Mouse (Mus musculus) CD4-positive, CD25-positive, alpha-beta regulatory T cell, adult 4 months (primary cell): ENCODE measurements around the gene Tns4. TPM values are rescaled to one million over a fixed set of nuclear protein-coding genes. Genes with fewer than 3 reads are reported as not detected.
A peak's percentile ranks its signal among the peaks of the same experiment; 100 is the strongest.

Source experiments
- ATAC-seq: one replicate; pipeline ENCODE4 v1.8.0; 2017
- polyA plus RNA-seq, 2 experiments: library from polyadenylated mRNA; unstranded; fragments of 100-300 nt; shearing (Covaris generic); gene quantifications; one replicate each; pipeline ENCODE4 v1.2.1; 2017

The Tns4 gene
- polyA plus RNA-seq, 2 experiments from 2014 or later, result 0.35 TPM; not detected in 1

DNA sequence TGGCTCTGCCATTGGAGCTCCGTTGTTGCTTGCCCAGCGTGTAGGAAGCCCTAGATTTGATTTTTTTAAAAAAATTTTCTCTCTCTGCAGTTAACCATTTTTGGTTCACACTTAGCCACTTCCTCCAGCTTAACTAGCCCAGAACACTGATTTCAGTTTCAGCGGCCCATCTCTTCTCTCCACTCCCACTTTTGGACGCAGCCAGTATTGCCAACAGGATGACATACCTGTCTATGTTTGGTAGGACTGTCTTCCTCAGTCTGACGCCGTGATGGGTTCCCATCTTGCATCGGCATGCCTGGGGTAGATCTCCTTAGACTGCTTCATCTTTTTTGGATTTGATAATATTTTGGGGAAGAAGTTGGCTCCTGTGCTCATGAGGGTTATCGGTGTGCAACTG lies 1.3 kb upstream of the Tns4 start:
- ATAC-seq, result no peak

DNA sequence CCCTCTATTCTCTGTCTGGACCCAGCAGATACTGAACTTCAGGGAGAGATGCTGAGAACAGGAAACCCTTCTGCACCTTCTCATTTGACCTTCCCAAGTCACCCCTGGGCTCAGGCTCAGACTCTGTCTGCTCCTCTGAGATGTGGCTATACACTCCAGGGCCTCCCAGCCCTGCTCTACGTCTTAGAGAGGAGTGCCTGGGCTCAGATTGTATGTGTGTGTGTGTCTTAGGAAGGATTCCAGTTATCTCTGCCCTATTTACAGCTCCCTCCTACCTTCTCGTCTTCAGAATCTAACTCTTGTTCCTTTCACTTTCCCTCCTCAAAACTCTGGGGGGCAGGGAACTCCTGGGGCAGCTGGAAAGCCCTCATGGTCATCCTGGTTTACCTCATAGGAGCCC lies 620 bp downstream of the Tns4 start:
- ATAC-seq, result no peak

DNA sequence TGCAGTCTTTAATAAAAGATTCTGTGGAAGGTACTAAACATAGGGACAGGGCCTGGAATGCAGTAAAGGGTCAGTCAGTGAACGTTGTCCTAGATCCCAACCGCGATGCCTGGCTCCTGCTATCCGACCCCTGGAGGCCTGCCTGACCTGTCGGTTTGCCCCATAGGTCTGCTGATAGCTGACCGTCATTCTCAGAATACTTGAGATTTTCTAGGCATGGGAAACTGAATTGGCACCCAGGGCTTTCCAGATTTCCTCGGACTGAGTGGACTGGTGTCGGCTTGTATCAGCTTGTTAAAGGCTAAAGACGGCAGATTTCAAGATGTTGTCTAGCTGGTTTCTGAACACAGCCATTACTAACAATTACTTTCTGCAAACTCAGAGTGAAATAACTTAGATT lies 4.7 kb downstream of the Tns4 start:
- no peak for ATAC-seq

DNA sequence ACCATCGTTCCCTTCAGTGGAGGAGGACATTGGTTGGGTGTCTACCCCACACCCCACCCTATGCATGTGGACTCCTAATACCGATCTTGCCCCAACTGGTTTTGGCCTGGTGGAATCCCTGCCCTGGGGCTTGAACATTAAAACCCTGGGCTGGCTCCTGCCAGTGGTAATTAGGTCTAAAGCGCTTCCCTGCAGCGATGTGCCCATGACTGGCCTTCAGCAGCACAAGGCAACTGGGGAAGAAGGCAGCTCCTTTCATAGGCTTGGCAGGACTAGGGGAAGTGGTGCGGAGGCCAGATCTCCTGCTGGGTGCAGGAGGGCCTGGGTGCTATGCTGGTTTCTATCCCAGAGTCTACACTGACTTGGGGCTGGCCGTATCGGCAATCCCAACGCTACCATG lies 5.6 kb downstream of the Tns4 start:
- no peak for ATAC-seq

DNA sequence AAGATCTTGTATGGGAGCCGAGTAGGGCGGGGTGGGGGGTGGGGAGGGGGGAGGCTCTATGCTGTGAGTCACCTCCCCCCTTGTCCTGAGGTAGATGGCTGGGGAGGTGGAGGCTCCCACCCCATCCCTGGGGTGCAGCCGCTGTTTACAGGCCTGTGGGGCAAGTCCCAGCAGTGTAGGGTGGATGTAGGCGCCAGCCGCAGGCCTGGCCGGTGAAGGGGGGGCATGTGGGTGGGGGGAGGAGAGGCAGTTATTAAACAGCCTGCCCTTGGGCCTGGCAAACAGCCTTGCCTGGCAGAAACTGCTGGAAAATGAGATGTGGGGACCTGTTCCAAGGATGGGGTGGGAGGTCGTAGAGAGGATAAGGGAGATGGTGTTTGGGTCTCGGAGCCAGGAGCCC lies 7.0 kb downstream of the Tns4 start:
- no peak for ATAC-seq

DNA sequence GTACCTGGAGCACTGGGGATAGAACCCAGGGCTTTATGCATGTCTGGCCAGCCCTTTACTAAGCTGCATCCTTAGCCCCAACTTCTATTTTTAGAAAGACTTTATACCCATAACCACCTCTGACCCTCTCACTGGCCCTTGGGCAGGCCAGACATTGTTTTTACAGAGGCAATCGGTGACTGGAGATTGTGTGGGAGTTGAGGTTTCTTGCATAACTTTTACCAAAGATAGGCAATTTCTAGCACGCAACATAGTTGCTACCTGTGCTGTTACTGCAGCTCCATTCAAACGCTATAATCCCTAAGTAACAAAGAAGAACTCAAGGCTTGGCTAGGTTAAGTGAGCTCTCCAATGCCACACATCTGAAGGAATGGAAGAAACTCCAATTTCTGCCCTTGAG lies 7.5 kb downstream of the Tns4 start:
- ATAC-seq, result no peak

DNA sequence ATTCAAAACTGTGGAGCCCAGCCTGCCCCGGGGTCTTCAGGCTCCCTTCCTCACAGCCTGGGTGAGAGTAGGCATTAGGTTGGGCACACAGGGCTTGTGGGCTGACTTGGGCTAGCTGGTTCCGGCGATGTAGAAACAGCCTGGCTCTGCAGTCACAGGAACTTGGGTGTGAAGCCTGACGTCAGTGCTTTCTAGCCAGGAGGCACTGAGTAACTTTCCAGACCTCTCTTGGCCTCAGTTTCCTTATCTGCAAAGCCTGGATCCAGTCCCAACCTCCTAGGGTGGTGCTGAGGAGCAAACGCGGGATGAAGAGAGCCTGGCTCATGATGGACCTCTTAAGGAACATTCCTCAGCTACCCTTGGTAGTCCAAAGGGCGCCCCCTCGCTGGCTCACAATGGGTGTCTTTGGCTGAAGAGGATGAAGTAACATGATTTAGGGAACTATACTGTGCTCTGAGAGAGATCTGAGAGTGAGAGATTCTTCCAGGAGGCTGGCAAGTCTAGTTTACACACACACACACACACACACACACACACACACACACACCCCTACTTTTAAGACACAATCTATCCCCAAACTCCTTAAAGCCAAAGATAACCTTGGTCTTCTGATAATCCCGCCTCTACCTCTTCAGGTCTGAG lies 8.1 kb downstream of the Tns4 start:
- ATAC-seq, result no peak

DNA sequence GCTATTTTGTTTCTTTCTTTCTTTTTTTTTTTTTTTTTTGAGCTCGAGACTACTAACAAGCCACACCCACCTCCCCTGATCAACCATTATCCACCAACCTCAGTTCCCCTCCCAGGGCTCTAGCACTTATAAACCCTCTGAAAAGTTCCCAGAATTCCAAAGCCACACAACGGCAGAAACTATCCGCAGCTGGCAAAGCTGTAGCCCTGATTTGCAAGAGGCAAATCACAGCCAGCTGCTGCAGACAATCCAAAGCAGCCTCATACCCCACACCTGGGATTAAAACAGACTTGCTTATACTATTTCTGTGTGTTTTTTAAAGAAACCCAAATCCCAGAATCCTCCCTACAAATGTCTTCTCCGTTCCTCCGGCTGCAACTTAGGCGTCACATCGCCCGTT lies 11.2 kb downstream of the Tns4 start:
- ATAC-seq, result no peak

DNA sequence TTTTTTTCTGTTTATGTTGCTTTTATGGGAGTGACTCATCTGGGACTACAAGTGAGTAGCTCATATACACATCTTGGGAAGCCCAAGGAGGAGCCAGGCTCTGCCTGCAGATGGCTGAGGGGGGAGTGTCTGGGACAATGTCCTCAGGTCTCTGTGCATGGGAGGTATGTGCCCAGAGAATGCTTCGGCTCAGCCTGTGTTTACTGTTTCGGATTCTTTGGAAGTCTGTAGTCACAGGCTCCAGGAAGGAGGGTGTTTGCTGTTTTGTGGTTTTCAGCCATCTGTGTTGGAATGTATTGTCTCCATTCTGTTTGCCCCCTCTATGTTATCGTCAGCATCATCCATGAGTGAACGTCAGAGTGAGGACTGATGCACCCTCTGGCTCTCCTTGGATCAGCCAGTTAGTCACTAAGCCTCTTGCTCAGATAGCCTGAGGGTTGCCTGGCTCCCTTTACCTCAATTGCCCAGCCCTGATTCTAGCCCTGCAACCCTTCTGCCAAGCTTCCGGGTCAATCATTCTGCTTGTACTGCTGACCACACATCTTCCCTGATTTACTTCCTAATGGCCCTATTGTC lies 12.3 kb downstream of the Tns4 start:
- no peak for ATAC-seq

DNA sequence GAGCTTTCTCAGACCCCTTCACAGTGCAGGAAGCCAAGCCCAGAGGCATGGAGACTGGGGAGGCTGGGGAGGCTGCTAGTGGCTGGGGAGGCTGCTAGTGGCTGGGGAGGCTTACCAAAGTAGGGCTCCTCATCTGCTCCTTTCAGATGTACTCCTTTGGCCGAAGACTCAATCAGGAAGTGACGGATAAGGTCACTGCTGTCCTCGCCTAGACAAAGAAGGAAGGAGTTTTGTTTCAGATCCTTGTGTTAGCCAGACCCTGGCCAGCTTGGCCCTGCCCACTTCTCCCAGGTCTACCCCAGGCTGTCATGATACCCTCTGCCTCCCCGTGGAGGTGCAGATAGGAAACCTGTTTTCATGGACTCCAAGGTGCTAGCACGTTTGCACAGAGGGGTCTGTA lies 15.3 kb downstream of the Tns4 start:
- no peak for ATAC-seq

DNA sequence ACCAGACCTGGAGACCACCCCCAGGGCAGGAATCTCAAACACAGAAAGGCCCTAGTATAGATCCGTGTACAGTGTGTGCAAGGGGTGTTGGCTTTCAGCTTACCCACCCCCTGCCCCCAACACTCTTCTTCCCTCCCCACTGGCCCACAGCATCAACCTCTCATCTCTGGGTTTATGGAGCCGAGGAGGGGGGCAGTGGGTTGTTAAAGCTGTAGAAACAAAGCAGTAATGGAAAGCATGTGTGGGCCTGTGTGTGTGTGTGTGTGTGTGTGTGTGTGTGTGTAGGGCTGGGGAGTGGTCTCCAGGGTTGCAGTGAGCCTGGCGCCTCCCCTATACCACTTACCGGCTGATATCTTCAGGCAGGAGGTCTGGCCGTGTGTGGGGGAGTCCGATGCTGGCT lies 17.2 kb downstream of the Tns4 start:
- ATAC-seq, result no peak

DNA sequence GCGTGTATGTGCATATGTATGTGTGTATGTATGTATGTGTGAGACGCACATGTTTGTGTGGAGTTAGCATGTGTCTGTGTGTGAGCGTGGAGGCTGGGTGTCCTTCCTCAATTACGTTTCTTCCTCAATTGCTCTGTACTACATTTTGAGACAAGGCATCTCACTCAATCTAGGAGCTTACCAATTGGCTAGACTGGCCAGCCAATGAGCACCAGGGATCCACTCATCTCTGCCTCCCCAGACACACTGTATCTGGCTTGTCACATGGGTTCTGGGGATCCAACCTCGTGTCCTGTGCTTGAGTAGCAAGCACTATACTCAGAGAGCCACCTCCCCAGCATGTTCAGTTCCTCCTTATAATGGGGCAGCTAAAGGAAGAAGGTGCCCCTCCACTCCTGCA lies 20.7 kb downstream of the Tns4 start:
- no peak for ATAC-seq

DNA sequence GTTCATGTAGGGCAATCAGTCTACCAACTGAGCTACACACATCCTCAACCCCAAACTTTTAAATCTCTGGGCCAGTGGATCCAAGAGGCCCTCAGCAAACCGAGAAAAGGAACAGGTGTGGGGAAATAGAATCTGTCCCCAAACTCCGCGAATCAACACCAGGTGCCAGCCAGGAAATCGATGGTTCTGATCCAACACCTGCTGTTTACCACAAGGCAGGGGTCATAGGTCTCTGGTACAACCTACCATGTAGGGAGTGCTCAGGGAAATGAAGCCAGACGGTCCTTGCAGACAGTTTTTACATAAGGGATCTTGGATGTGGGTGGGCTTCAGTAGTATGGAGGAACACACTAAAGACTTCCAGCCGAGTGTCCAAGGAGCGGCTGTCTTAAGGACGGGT lies 21.5 kb downstream of the Tns4 start:
- ATAC-seq, result no peak

DNA sequence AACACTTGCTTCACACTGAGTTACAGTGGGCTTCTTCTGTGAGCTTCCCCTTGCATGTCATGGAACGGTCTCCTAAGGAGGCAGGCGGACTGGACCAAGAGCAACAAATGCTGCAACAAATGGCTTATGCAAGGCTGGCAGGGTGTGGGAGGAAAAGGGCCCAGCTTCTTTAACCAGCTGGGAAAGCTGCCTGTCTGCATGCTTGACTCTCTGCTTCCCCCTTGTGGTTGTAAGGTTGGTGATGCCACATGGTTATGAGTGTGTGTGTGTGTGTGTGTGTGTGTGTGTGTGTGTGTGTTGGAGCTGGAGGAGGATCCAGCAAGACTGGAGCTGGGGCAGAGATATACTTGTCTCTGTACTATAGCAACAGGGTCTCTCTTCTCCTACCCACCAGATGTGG lies 23.1 kb downstream of the Tns4 start:
- peak; percentile 47 for ATAC-seq

DNA sequence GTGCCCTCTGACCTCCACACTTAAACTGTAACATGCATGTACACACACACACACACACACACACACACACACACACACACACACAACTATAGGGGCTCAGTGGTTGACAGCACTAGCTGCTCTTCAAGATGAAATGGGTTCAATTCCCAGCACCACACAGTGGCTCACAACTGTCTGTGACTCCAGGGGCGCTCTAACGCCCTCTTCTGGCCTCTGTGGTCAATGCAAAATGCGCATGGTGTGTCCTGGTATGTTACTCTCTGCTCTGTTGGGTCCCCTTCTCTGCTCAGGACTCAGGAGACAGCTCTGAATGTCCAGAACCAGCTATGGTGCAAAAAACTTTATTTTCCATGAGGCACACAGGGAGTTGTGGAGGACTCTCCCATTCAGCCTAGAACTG lies 23.8 kb downstream of the Tns4 start:
- no peak for ATAC-seq

DNA sequence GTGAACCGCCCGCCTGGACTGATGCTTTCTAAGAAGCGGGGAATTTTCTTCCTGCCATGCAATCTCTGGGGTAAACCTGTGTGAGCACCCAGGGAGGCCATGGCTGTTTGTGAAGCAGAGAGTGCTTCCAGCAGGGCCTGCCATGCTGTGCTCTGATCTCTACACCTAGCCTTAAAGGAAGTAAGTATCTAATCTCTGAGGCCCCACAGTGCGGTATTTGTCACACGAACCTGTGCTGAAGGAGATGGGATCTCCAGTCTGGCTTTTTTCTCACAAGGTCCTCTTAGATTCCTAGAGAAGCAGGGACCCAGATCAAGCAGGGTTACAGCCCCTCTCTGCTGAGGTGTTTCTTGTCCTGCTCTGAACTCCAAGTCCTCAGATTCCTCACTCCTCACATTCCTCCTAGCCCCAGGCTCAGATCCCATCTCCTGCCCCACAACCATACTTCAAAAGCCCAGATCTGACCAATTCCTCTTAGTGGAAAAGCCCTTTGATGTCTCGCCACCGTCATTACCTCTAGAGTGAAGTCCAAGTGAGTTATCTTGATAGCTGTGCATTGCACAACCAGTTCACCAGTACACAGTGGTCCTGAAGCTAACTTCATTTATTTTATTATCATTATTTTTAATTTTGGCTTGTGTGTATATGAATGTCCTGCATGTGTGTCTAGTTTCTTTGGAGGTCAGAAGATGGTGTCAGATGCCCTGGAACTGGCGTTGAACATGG lies 25.5 kb downstream of the Tns4 start:
- no peak for ATAC-seq

DNA sequence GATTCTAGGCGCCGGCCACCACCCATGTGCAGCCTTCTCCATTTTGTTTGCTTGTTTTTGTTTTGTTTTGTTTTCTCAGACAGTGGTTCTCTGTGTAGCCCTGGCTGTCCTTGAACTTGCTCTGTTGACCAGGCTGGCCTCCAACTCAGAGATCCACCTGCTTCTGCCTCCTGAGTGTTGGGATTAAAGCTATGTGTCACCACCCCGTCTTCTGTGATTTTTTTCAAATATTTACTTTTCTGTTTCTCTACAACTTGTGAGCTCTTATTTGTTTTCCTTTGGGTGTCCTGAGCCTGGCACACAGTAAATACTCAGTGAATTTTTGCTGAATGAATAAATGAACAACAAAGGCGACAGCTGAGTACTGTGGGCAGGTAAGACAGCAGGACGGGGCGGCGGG lies 26.4 kb downstream of the Tns4 start:
- no peak for ATAC-seq

DNA sequence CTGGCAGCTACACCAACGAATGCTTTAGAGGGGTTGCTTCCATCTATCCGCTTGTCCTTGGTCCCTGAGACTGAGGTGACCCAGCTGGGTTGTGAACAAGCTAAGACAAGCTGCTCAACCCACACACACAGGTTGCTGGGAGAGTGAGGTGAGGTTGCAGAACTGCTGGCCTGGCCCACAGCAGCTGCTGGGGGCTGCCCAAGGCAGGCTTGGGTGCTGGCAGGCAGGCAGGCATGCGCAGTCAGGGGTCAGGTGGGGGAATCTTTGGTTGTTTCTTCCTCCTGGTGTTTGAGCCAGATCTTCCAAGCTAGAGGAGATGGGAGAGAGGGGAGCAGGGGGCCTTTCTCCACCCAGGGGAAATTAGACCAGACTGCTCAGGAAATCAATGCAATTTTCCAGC lies 28.7 kb downstream of the Tns4 start:
- ATAC-seq, result no peak

DNA sequence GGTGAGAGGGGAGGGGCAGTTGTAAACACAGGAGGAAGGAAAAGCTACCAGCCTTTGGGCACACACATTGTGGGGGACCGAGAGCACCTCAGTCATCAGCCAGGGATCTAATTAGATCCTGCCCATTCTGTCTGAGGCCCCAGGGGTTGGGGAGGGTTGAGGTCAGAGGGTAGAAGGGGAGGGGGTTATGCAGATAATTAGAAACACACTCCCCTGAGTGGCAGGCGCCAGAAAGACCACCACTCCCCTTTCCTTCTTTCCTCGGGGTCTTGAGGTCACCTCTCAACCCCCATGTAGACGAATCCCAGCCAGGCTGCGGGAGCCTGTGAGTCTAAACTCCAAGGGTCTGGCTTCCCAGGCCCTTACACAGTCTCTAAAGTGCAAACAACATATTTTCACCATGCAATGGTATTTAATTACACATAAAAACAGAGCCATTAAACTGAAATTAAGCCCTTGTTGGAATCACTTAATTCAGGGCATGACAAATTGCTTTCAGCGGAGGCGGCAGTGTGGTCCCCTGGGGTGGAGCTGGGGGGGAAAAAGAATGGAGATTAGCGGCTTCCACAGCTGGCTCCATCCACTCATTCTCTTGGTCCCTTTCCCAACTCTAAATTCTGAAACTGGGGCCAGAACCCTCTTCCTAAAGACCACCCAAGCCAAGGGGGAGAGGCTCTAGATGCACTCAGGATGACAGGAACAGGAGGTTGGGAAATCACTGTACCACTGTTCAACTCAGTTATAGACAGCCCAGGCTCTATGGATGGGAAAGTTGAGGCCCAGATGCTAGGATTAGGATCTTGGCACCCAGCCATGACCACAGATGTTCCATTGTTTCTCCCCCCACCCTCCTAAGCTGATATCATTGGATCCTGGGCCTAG lies 33.3 kb downstream of the Tns4 start:
- no peak for ATAC-seq

DNA sequence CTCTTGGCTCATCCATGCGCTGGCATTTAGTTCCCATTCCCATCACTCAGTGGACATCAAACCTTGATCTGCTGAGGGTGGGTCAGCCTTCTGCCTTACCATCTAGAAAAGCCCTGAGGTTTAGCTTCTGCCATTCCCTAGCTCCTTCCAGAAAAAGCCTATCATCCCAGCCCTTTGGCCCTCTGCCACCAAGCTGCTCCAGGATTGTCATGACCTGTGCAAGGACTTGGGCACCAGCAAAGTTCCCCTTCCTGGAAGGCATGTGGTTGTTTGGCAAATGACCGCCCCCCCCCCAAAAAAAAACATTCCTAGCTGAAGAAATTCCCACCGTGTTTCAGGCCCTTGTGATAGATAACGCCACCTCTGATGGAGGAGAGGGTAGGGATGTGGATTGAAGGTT lies 34.0 kb downstream of the Tns4 start:
- no peak for ATAC-seq

DNA sequence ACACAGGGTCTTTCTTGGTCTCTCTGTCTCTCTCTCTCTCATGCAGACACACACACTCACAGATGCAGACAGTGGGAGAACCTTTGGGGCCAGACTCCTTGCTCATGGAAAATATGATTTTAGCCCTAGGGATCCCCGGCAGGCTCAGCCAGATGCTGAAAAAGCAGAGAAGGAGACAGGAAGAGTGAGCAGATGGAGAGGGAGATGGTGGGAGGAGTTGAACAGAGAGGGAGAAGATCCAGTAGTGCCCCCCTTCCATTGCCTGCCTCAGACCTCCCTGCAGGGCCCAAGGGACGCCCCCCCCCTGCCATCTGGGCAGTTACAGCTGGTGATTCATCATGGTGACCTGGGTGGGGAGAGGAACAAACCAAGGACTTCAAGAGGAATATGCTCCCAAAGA lies 41.5 kb downstream of the Tns4 start:
- ATAC-seq, result no peak

DNA sequence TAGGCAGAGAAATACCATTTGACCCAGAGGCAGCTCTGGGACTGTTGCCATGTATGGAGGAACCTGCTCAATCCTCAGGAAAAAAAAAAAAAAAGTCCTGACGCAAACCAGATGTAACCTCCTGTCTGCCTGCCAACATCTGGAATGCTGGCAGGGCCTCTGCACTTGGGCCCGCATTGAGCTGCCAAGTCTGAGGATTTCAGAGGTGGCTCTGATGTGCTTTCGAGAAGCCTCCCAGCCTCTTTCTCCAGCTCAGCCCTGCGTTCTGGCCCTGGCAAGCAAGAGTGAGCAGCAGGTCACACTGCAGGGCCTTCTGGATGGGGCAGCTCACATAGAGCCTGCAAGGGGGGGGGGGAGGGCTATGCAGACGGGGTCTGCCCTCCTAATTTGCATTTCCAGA lies 42.0 kb downstream of the Tns4 start:
- no peak for ATAC-seq

DNA sequence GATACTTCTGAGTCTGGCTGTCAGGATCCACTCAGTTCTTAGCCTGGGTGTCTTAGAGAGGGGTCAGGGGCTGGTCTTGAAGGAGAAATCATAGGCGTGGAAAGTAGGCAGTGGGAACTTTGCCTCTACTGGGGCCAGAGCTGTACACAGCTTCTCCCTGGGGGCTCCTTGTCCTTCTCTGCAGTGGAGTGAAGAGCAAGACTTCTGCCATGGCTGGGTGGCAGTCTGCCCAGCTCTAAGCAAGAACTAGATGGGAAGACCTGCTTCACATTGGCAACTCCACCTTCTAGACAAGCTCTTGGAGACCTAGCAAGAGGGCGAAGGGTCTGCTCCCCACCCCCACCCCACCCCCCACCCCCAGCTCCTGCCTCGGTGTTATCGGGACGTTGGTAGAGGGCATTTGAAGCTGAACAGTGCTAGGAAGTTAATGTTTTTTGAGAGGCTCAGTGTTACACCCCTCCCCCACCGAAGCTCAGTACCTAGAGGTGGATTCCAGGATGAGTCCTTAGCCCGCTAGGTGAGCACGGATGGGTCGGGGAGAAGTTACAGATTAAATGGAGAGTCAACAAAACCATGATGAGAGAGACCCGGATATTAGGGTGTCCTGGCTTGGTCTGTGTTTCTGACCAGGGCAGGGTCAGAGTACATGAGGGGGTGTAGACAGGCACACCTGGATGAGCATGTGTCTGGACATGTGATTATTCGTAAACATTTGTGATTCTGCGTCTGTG lies 43.8 kb downstream of the Tns4 start:
- ATAC-seq, result no peak
